Mouse (Mus musculus) gastrocnemius, adult 2 months (tissue): Measurements from ENCODE around the gene Kdelc2. TPM values are rescaled to one million over a fixed set of nuclear protein-coding genes. Genes with fewer than 3 reads are reported as not detected.

Experiments
- DNase-seq: peaks from one replicate; pipeline ENCODE4 v3.0.0; 2022
- H3K27ac ChIP-seq: fragments of 200-600 bp; 2 replicates; pipeline ENCODE4 v1.8.1; 2022; ENCODE audit warnings: mild to moderate bottlenecking
- H3K4me3 ChIP-seq: fragments of 200-600 bp; 2 replicates; pipeline ENCODE4 v1.8.1; 2022; ENCODE audit warnings: mild to moderate bottlenecking, moderate library complexity
- CTCF ChIP-seq: fragments of 200-600 bp; IDR thresholded peaks from 2 replicates; pipeline ENCODE4 v1.8.1; 2022; ENCODE audit warnings: antibody characterized with exemption, mild to moderate bottlenecking, moderate library complexity
- intact Hi-C: fragments of 180-260 bp; cut with DNase I; formaldehyde crosslinking; loops from one replicate; pipeline ENCODE4 v1.15.1; 2025
- long read RNA-seq, 2 experiments: library from polyadenylated mRNA; stranded (forward); transcript quantifications; one replicate each; pipeline ENCODE4 v2.0.0; 2021
- total RNA-seq, 2 experiments: library from RNA; stranded (reverse); gene quantifications; 2 replicates each; pipeline ENCODE4 v1.2.3; 2021

The Kdelc2 gene
- 1 to 10 TPM; 4.2 to 5.4 TPM for total RNA-seq
- long read RNA-seq, experiment 1, partial matches to known transcripts: 7 of 12 reads
- long read RNA-seq, experiment 1, other reads (novel, unspliced or antisense): 2 of 12 reads
- long read RNA-seq, experiment 2, transcript Kdelc2-201 (8 exons, 3,642 nt): major isoform, 8 of 10 reads
- long read RNA-seq, experiment 2, partial matches to known transcripts: 1 of 10 reads
- long read RNA-seq, experiment 2, other reads (novel, unspliced or antisense): 1 of 10 reads

GRCm38 (mm10) chr9:53383951-53384866, at the start of gene Kdelc2:
TSS of gene Kdelc2 (plus strand) at chr9:53384025.
- peak; percentile 22; the same call in 1 of the 2 replicates for TF ChIP-seq CTCF
- DNase-seq: peak; percentile 80
- H3K27ac ChIP-seq: peak within 1 kb of the TSS; percentile 91
- intact Hi-C loops: no loop called here
- H3K4me3 ChIP-seq: peak within 1 kb of the TSS; percentile 96

GRCm38 (mm10) chr9:53335131-53335530, 48.7 kb upstream of the Kdelc2 start:
- Histone ChIP-seq H3K4me3 (no peak overlapping the region), H3K27ac (no peak overlapping the region)
- intact Hi-C loops: no loop called here
- no peak for DNase-seq
- no peak for TF ChIP-seq CTCF

- Histone ChIP-seq H3K4me3 (no peak overlapping the region), H3K27ac (no peak overlapping the region)
- intact Hi-C loops: loop anchor here (10.0 kb wide), 1 partner anchor 75 kb away; no protein-coding TSS in a partner anchor
- no peak for DNase-seq
- no peak for TF ChIP-seq CTCF
Observed at GRCm38 (mm10) chr9:53339603-53340002, 44.2 kb upstream of the Kdelc2 start.

- DNase-seq: no peak
- no peak for TF ChIP-seq CTCF
- peak overlapping the region; percentile 69 for H3K4me3 ChIP-seq
- intact Hi-C loops: loop anchor here (10.0 kb wide), 1 partner anchor 76 kb away; no protein-coding TSS in a partner anchor
- H3K27ac ChIP-seq: peak overlapping the region; percentile 60
Observed at GRCm38 (mm10) chr9:53340328-53340916, 43.4 kb upstream of the Kdelc2 start.

GRCm38 (mm10) chr9:53340969-53341368, 42.9 kb upstream of the Kdelc2 start:
- intact Hi-C loops: loop anchor here (10.0 kb wide), 1 partner anchor 76 kb away; no protein-coding TSS in a partner anchor
- peak; percentile 42 for DNase-seq
- peak overlapping the region; percentile 60 for H3K27ac ChIP-seq
- peak overlapping the region; percentile 69 for H3K4me3 ChIP-seq
- TF ChIP-seq CTCF: no peak

- no peak for DNase-seq
- Histone ChIP-seq H3K4me3 (peak overlapping the region; percentile 69), H3K27ac (no peak overlapping the region)
- TF ChIP-seq CTCF: no peak
- intact Hi-C loops: loop anchor here (10.0 kb wide), 1 partner anchor 77 kb away; no protein-coding TSS in a partner anchor
Observed at GRCm38 (mm10) chr9:53341981-53342380, 41.8 kb upstream of the Kdelc2 start.

GRCm38 (mm10) chr9:53344646-53345432, 39.0 kb upstream of the Kdelc2 start:
- DNase-seq: peak; percentile 27
- H3K4me3 ChIP-seq: no peak overlapping the region
- H3K27ac ChIP-seq: no peak overlapping the region
- intact Hi-C loops: loop anchor here (10.0 kb wide), 1 partner anchor 80 kb away; no protein-coding TSS in a partner anchor
- no peak for TF ChIP-seq CTCF

- DNase-seq: no peak
- Histone ChIP-seq H3K27ac (no peak overlapping the region), H3K4me3 (no peak overlapping the region)
- intact Hi-C loops: loop anchor here (10.0 kb wide), 1 partner anchor 81 kb away; no protein-coding TSS in a partner anchor
- TF ChIP-seq CTCF: no peak
Observed at GRCm38 (mm10) chr9:53345728-53346127, 38.1 kb upstream of the Kdelc2 start.

GRCm38 (mm10) chr9:53346402-53346801, 37.4 kb upstream of the Kdelc2 start:
- H3K27ac ChIP-seq: no peak overlapping the region
- intact Hi-C loops: loop anchor here (10.0 kb wide), 1 partner anchor 82 kb away; no protein-coding TSS in a partner anchor
- TF ChIP-seq CTCF: no peak
- no peak overlapping the region for H3K4me3 ChIP-seq
- no peak for DNase-seq

GRCm38 (mm10) chr9:53349211-53349610, 34.6 kb upstream of the Kdelc2 start:
- Histone ChIP-seq H3K27ac (peak overlapping the region; percentile 31; the same call in 1 of the 2 replicates), H3K4me3 (no peak overlapping the region)
- no peak for TF ChIP-seq CTCF
- intact Hi-C loops: loop anchor here (10.0 kb wide), 1 partner anchor 84 kb away; no protein-coding TSS in a partner anchor
- no peak for DNase-seq

- Histone ChIP-seq H3K4me3 (no peak overlapping the region), H3K27ac (no peak overlapping the region)
- DNase-seq: no peak
- TF ChIP-seq CTCF: no peak
- intact Hi-C loops: no loop called here
Observed at GRCm38 (mm10) chr9:53350331-53350730, 33.5 kb upstream of the Kdelc2 start.

- Histone ChIP-seq H3K27ac (no peak overlapping the region), H3K4me3 (no peak overlapping the region)
- intact Hi-C loops: no loop called here
- no peak for DNase-seq
- no peak for TF ChIP-seq CTCF
Observed at GRCm38 (mm10) chr9:53351899-53352298, 31.9 kb upstream of the Kdelc2 start.
